Mouse (Mus musculus): ENCODE measurements around the gene Mnat1.

DNA sequence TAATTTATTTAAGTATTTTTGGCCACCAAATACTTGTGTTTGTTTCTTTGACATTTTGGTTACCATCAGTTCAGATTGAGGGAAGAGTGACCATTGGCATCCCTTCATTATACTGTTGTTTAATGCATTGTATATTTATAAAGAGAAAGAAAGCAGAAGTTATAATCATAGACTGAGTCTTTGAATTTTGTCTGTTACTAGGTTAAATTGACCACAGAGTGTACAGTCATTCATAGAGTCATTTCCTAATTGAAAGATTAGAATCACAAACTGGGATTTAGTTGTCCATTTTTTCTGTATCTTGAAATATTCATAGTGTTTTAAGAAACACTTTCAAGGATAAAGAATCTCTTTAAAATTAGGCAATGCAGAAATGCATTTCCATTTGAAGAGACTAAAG lies 108.0 kb downstream of the Mnat1 start:
- TF ChIP-seq CTCF (conservative IDR thresholded peaks at IDR 0.05; ENCODE audit: low read length) (no peak), NANOG (IDR thresholded peaks at IDR 0.05; ENCODE audit: borderline replicate concordance, low read length) (no peak), POU5F1 (IDR thresholded peaks at IDR 0.05; ENCODE audit: borderline replicate concordance, low read length) (no peak)

All from E14TG2a.4 (cell line).